Mouse (Mus musculus) right cerebral cortex, postnatal 10 days (tissue): ENCODE measurements around the gene Hmx2.
A peak's percentile ranks its signal among the peaks of the same experiment; 100 is the strongest.

Experiments used
- DNase-seq, 2 experiments: peaks; one replicate each; pipeline ENCODE4 v3.0.0; 2021; ENCODE audit warnings: low spot score in 2 of 2

Gene Hmx2

GRCm38 (mm10) chr7:131556541-131557271 is 8.1 kb downstream of the Hmx2 start:
- peak in 1 of 2 experiments; percentile 33 for DNase-seq

- DNase-seq, result no peak
Measured at GRCm38 (mm10) chr7:131557751-131558150, 9.2 kb downstream of the Hmx2 start.

GRCm38 (mm10) chr7:131559986-131560696 is 11.6 kb downstream of the Hmx2 start, which contains the start of gene Bub3:
Gene Bub3, plus strand, starts transcription at chr7:131560222.
- peak; percentile 96 to 97 for DNase-seq

GRCm38 (mm10) chr7:131560697-131561042 is 12.1 kb downstream of the Hmx2 start:
- no peak for DNase-seq

- DNase-seq, result no peak
Measured at GRCm38 (mm10) chr7:131575246-131575645, 26.7 kb downstream of the Hmx2 start.

- no peak for DNase-seq
Measured at GRCm38 (mm10) chr7:131582178-131582577, 33.6 kb downstream of the Hmx2 start.

GRCm38 (mm10) chr7:131585551-131585950 is 37.0 kb downstream of the Hmx2 start:
- DNase-seq, result no peak

- DNase-seq, result peak; percentile 23 to 24
Measured at GRCm38 (mm10) chr7:131597779-131598482, 49.4 kb downstream of the Hmx2 start.

- DNase-seq, result peak; percentile 28 to 37
Measured at GRCm38 (mm10) chr7:131598483-131598824, 49.9 kb downstream of the Hmx2 start.

- no peak for DNase-seq
Measured at GRCm38 (mm10) chr7:131602106-131602505, 53.5 kb downstream of the Hmx2 start.

GRCm38 (mm10) chr7:131603186-131603585 is 54.6 kb downstream of the Hmx2 start:
- no peak for DNase-seq

- DNase-seq, result no peak
Measured at GRCm38 (mm10) chr7:131604946-131605345, 56.4 kb downstream of the Hmx2 start.

GRCm38 (mm10) chr7:131605481-131605880 is 56.9 kb downstream of the Hmx2 start:
- DNase-seq, result no peak
